Mouse (Mus musculus) B cell, adult 62 days (primary cell): ENCODE results near the gene Pfkfb1. TPM values are rescaled to one million over a fixed set of nuclear protein-coding genes. Genes with fewer than 3 reads are reported as not detected.

Source experiments
- total RNA-seq: library from RNA; stranded (reverse); gene quantifications from 4 replicates; pipeline ENCODE4 v1.2.4, GENCODE M21; 2023

Gene Pfkfb1
- 4.6 to 10.7 TPM (median 5.3 TPM) in 4 replicates for total RNA-seq

DNA sequence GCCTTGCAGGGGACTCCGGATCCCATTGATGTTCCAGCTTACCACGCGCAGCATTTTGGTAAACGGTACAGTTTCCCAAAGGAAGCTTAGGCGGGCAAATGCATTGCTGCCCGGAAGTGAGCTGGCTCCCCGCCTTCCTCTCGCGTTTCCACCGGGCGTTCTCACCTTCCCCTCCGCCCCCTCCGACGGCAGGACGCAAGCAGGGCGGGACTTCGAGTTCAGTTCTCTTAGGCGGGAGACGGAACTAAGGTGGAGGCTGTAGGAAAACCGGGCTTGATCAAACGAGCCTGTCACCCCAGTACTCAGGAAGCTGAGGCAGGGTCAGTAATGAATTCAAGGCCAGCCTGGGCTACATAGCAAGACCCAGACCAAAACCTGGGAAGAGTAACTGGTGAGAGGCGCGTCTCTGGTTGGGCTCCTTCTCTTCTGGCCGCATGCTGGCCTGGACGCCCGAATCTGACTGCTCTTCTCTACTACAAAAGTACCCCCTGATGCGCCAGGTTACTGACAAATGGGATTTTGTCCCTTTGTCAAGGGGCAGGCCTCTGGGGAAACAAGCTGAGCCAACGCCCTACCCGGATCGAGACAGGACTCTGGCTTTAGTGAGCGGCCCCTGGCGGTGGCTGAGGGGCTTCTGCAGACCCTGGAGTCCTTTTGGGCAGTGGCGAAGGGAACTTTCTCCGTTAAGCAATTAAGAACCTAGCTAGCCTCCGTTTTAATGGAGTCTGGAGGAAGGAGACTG lies at the start of gene Pfkfb1:
TSS of gene Pfkfb1 (plus strand) at position 207 of the 742 bp plus-strand sequence.

DNA sequence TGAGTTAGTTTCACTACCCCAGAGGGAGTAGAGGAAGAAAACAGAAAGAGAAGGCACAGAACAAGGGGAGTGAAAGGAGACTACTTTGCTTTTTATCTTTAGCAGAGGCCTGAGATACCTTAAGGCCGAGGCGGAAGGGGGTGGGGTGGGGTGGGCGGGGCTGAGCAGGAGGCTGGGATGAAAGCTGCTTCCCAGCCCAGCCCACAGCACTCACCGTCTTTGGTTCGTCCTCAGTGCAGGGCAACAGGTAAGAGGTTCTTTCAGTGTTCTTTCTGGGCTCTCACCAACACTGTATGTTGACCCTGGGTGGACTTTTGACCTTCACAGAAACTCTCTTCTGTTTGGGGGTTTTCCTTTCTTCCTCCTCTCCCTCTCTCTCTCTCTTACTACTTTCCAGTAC lies 40.8 kb upstream of the Pfkfb1 start, which contains the start of gene Alas2:
TSS of gene Alas2 (plus strand) at position 137 of the 400 bp plus-strand sequence.

DNA sequence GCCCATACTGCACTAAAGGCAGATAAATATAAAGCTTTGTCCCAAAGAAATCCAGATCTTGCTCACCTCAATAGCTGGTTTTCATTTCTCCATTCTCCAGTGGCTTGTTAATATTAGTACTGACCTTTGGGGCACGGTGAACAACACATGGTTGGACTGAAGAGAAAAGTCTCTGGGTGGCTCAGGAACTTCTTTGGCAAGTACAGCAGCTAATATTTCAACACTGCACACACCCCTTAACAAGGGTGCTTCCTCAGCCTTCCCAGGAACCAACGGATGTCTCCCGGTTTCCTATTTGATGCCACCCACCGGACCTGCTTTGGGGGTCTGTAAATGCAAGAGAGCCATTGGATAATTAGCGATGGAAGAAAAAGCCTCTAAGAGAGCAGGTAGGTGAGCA lies 1.7 kb downstream of the Pfkfb1 start, which contains the start of gene Apex2:
TSS of gene Apex2 (minus strand) at position 173 of the 400 bp plus-strand sequence.

DNA sequence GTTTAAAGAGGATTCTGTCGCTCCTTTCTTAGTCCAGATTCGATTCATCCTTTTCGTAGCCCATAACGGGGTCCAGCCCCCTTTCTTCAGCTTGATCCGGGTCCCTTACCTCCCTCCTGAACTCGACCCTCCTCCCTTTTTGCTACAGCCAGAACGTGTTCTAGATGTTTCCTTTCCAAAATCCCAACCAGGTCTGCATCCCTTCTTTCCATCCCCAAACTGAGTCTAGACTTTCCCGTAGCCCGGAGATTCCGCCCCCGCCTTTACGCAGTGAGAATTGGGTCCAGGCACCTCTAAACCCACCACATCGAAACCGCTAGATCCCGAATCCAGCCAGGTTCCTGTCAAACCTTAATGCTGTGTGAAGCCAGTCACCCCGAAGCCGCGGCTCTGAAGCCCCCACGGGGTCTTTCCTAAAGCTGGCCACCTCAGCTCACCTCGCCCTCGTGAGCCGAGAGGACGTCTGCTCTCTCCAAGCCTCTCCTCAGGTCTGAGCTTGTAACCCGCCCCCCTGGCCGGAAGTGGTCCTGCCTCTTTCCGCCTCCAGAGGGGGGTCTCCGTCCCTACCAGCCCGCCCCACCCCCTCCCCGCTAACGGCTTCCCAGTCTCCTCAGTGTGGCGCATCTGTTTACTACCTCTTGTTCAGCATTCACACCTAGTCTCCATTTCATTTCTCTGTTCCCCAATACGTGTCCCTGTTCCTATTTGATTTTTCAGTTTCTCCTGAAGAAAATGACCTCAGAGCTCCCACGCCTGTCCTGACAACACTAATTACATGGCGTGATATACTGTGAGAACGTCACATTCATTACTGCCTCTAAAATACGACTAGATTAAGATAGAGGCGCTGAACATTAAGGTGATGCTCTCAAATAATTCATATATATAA lies 69.1 kb downstream of the Pfkfb1 start, which contains the start of gene Tro:
TSS of gene Tro (minus strand) at position 676 of the 889 bp plus-strand sequence.

Other genes starting within 250 kb of the Pfkfb1 start
- 18.1 to 26.3 TPM (median 19.9 TPM) in 4 replicates for gene Tmem29, start 129.1 kb upstream of the Pfkfb1 start, total RNA-seq
- gene Alas2, start 40.9 kb upstream of the Pfkfb1 start, total RNA-seq = 0.81 to 2.0 TPM (median 1.5 TPM) in 4 replicates
- gene Apex2, start 1.6 kb downstream of the Pfkfb1 start, total RNA-seq = 12.5 to 16.7 TPM (median 13.5 TPM) in 4 replicates
- gene Tro, start 69.4 kb downstream of the Pfkfb1 start, total RNA-seq = not detected in 4 replicates
- gene Maged2, start 226.1 kb downstream of the Pfkfb1 start, total RNA-seq = 1.0 to 1.7 TPM (median 1.3 TPM) in 4 replicates